Mouse (Mus musculus): ENCODE results near the gene Vmn1r194.

GRCm38 (mm10) chr13:22289620-22290019 is 45.6 kb downstream of the Vmn1r194 start, which contains the start of gene Vmn1r196:
- TF ChIP-seq CTCF (IDR thresholded peaks at IDR 0.05; ENCODE audit: low read depth), result no peak
- no peak for TF ChIP-seq EP300 (IDR thresholded peaks at IDR 0.05; ENCODE audit: low read depth)

All from liver, postnatal 0 days (tissue).